7 mouse cellular contexts compared by ENCODE assay signal in the genomic region with DNA sequence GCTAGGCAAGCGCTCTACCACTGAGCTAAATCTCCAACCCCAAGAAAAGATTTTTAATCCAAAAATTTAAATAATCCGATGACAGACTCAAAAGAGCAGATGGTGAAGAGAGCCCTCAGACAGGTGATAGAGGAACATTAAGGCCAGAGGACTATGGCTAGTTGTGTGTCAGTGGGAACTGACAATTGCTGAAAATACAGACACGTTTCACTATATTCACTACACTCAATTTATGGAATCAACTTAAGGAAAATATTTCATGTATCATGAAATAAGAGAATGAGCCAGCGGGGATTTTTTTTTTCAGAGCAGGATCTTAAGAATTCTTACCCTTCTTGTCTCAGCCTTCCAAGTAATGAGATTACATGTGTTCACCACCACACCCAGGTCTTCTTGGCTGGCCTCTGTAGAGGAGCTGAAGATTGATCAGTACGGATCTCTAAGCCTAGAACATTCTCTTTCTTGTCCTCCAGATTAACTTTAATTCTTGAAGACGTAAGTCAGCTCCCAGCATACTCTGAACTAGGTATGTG. TPM values are rescaled to one million over a fixed set of nuclear protein-coding genes. Genes with fewer than 3 reads are reported as not detected.
A peak's percentile ranks its signal among the peaks of the same experiment; 100 is the strongest.
DNase-seq lines count a peak whose midpoint lies in the region; ATAC-seq and TF ChIP-seq lines count a peak whose summit lies in the region.

No protein-coding gene starts in this region.

- DNase-seq in thymus, adult 2 months = no peak
- no peak for DNase-seq in thymus, postnatal 10 days (ENCODE audit: low spot score in 2 of 2)
- DNase-seq in adrenal gland, postnatal 36 days = no peak
- no peak for DNase-seq in left cerebral cortex, postnatal 36 days (ENCODE audit: low spot score in 2 of 2)
- no peak for DNase-seq in frontal cortex, postnatal 25 days (ENCODE audit: low spot score in 2 of 2)

- no peaks in the 10 kb centered on the region for H3K27me3 ChIP-seq in thymus, adult 2 months (ENCODE audit: control insufficient read depth, insufficient read depth, low read length)
- no peaks in the 10 kb centered on the region for H3K27me3 ChIP-seq in forebrain, embryonic 13.5 days
- H3K27me3 ChIP-seq in liver, embryonic 12.5 days (replicated peaks) = no peaks in the 10 kb centered on the region

- peak overlapping the region; percentile 90 for H3K4me3 ChIP-seq in thymus, adult 2 months (ENCODE audit: control insufficient read depth, insufficient read depth, low read length)
- peak overlapping the region; percentile 98 for H3K4me3 ChIP-seq in forebrain, embryonic 13.5 days
- H3K4me3 ChIP-seq in liver, embryonic 12.5 days = peak overlapping the region; percentile 84

- peak overlapping the region; percentile 82 for H3K4me2 ChIP-seq in forebrain, embryonic 13.5 days
- H3K4me2 ChIP-seq in liver, embryonic 12.5 days = peak overlapping the region; percentile 77

- intact Hi-C loops in left cerebral cortex, postnatal 36 days (cut with DNase I) = loop anchor here (2.0 kb wide), 1 partner anchor 36 kb away; a partner anchor contains a TSS

- no peak for TF ChIP-seq CTCF in thymus, adult 2 months (IDR thresholded peaks at IDR 0.05; ENCODE audit: borderline replicate concordance, control insufficient read depth, extremely low read depth, insufficient read depth, low read length, poor library complexity)

- ATAC-seq in forebrain, embryonic 13.5 days = no peak
- ATAC-seq in liver, embryonic 12.5 days = no peak

- peak overlapping the region; percentile 96 for H3K9ac ChIP-seq in forebrain, embryonic 13.5 days
- peak overlapping the region; percentile 99 for H3K9ac ChIP-seq in liver, embryonic 12.5 days

- H3K27ac ChIP-seq in thymus, adult 2 months (ENCODE audit: control insufficient read depth, insufficient read depth, low read length) = peak overlapping the region; percentile 76
- peak overlapping the region; percentile 100 for H3K27ac ChIP-seq in forebrain, embryonic 13.5 days
- H3K27ac ChIP-seq in liver, embryonic 12.5 days = peak overlapping the region; percentile 100

- no peaks in the 10 kb centered on the region for H3K9me3 ChIP-seq in forebrain, embryonic 13.5 days (replicated peaks)
- no peaks in the 10 kb centered on the region for H3K9me3 ChIP-seq in liver, embryonic 12.5 days (replicated peaks)

- TF ChIP-seq POLR2A in thymus, adult 2 months (IDR thresholded peaks at IDR 0.05; ENCODE audit: control insufficient read depth, extremely low read depth, insufficient read depth, low read length, poor library complexity) = no peak

- peaks cover 14% of the 10 kb centered on the region for H3K4me1 ChIP-seq in thymus, adult 2 months (replicated peaks; ENCODE audit: control insufficient read depth, insufficient read depth, low read length)
- peaks cover 34% of the 10 kb centered on the region for H3K4me1 ChIP-seq in forebrain, embryonic 13.5 days
- H3K4me1 ChIP-seq in liver, embryonic 12.5 days = peaks cover 31% of the 10 kb centered on the region

- 62% methylated on average over 6 of the region's 6 CpGs for WGBS in thymus, adult 2 months
- 54% methylated on average over 6 of the region's 6 CpGs for WGBS in forebrain, embryonic 13.5 days
- 34% methylated on average over 6 of the region's 6 CpGs for WGBS in liver, embryonic 12.5 days (ENCODE audit: insufficient replicate concordance)

- no peaks in the 10 kb centered on the region for H3K36me3 ChIP-seq in thymus, adult 2 months (ENCODE audit: control insufficient read depth, insufficient read depth, low read length)
- H3K36me3 ChIP-seq in forebrain, embryonic 13.5 days (ENCODE audit: poor library complexity, severe bottlenecking) = no peaks in the 10 kb centered on the region
- H3K36me3 ChIP-seq in liver, embryonic 12.5 days = 0 out of 2 replicates have a peak, but pooled peaks cover 9% of the 10 kb centered on the region

RNA-seq across cellular contexts. Expression of a gene that starts 0.7 kb away (rescaled TPM):
- 107 and 136 TPM in 2 replicates for polyA plus RNA-seq in thymus, adult 2 months (2012; rRNA removed)
- polyA plus RNA-seq in forebrain, embryonic 13.5 days (2015; fragmentation: Nextera tagmentation; extraction: Ambion mirVana) = 84.5 and 87.1 TPM in 2 replicates
- polyA plus RNA-seq in liver, embryonic 12.5 days (2016; fragmentation: Nextera tagmentation; extraction: Ambion mirVana) = 55.1 and 56.5 TPM in 2 replicates
- 100 to 1,000 TPM in 1 of 2 experiments, 10 to 100 TPM in 1; 90.3 to 112 TPM for total RNA-seq in adrenal gland, postnatal 36 days (2021)
- total RNA-seq in left cerebral cortex, postnatal 36 days (2021) = 100 to 1,000 TPM; 103 to 147 TPM

RNA-seq across cellular contexts. Expression of a gene that starts 35.8 kb away (rescaled TPM):
- 169 and 177 TPM in 2 replicates for polyA plus RNA-seq in thymus, adult 2 months (2012; rRNA removed)
- polyA plus RNA-seq in forebrain, embryonic 13.5 days (2015; fragmentation: Nextera tagmentation; extraction: Ambion mirVana) = 112 and 114 TPM in 2 replicates
- 72.1 and 73.5 TPM in 2 replicates for polyA plus RNA-seq in liver, embryonic 12.5 days (2016; fragmentation: Nextera tagmentation; extraction: Ambion mirVana)
- 10 to 100 TPM; 55.1 to 77.5 TPM for total RNA-seq in adrenal gland, postnatal 36 days (2021)
- total RNA-seq in left cerebral cortex, postnatal 36 days (2021) = 100 to 1,000 TPM in 1 of 2 experiments, 10 to 100 TPM in 1; 64.3 to 120 TPM
